Mouse (Mus musculus): ENCODE data around the gene Klf7. TPM values are rescaled to one million over a fixed set of nuclear protein-coding genes. Genes with fewer than 3 reads are reported as not detected.
A peak's percentile ranks its signal among the peaks of the same experiment; 100 is the strongest.

Klf7 gene
- polyA plus RNA-seq, 1 experiment, result 4.2 TPM

DNA sequence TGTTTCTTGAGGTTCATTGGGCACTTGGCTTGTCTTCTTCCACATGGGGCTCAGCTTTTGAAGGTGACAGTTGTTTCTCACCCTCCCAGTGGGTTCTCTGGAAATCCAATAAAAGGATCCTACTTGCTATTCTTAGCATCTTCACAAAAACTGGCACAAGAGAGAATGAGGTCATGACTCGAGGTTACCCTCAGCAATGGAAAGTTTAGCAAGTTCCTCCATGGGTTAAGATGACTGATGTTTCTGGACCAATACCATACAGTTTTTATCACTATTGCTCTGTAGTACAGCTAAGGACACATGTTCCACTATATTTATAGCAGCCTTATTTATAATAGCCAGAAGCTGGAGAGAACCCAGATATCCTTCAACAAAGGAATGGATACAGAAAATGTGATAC is 12.4 kb upstream of the Klf7 start:
- H3ac ChIP-seq (ENCODE audit: control insufficient read depth, insufficient read length, low read depth), result no peak overlapping the region

DNA sequence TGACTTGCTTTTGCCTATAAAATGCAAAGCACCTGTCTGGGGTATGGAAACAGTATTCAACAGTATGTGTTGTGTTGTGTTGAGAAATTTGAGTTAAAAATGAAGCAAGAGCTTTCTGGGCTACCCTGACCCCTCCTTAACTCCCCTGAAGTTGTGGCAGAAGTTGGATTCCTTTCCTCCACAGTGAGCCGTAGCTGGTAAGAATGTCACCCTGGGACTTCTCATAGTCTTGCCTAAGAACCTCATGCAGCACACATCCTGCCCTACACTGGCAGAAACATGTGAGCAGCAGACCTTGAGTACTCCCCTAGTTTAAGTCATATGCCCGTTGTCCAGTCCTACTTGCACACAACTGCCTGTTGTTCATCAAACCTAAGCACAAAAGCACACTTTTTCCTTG is 4.7 kb upstream of the Klf7 start:
- H3K79me2 ChIP-seq (ENCODE audit: control insufficient read depth, insufficient read depth), result no peaks in the 10 kb centered on the region
- H3K27me3 ChIP-seq (ENCODE audit: control insufficient read depth, insufficient read depth, insufficient read length), result no peaks in the 10 kb centered on the region
- no peak overlapping the region for H3K4me3 ChIP-seq (ENCODE audit: insufficient read depth, poor library complexity, severe bottlenecking)
- no peaks in the 10 kb centered on the region for H3K36me3 ChIP-seq (ENCODE audit: control insufficient read depth, insufficient read depth)
- no peaks in the 10 kb centered on the region for H3K79me3 ChIP-seq (ENCODE audit: low read depth)
- TF ChIP-seq MAX (IDR thresholded peaks at IDR 0.05) (no peak), MYOD1 (IDR thresholded peaks at IDR 0.05; ENCODE audit: control insufficient read depth, insufficient read length, low read depth) (no peak), FOSL1 (IDR thresholded peaks at IDR 0.05; ENCODE audit: insufficient read depth, low read length, poor library complexity, severe bottlenecking) (no peak)
- no peak overlapping the region for H3ac ChIP-seq (ENCODE audit: control insufficient read depth, insufficient read length, low read depth)

More for the DNA sequence above, 12.4 kb upstream of the Klf7 start:
- Histone ChIP-seq H3K79me3 (ENCODE audit: low read depth) (no peaks in the 10 kb centered on the region), H3K27me3 (ENCODE audit: control insufficient read depth, insufficient read depth, insufficient read length) (no peaks in the 10 kb centered on the region), H3K36me3 (ENCODE audit: control insufficient read depth, insufficient read depth) (no peaks in the 10 kb centered on the region), H3K4me3 (ENCODE audit: insufficient read depth, poor library complexity, severe bottlenecking) (no peak overlapping the region), H3K79me2 (ENCODE audit: control insufficient read depth, insufficient read depth) (no peaks in the 10 kb centered on the region)
- TF ChIP-seq MYOG (IDR thresholded peaks at IDR 0.05; ENCODE audit: control insufficient read depth, extremely low read depth, insufficient read length) (no peak), CTCF (IDR thresholded peaks at IDR 0.05; ENCODE audit: control insufficient read depth, insufficient read depth, insufficient read length) (no peak), MYOD1 (IDR thresholded peaks at IDR 0.05; ENCODE audit: control insufficient read depth, insufficient read length, low read depth) (no peak), USF1 (IDR thresholded peaks at IDR 0.05; ENCODE audit: low read depth) (no peak), CEBPB (IDR thresholded peaks at IDR 0.05; ENCODE audit: low read depth) (no peak), MAX (IDR thresholded peaks at IDR 0.05) (no peak), FOSL1 (IDR thresholded peaks at IDR 0.05; ENCODE audit: insufficient read depth, low read length, poor library complexity, severe bottlenecking) (no peak)

DNA sequence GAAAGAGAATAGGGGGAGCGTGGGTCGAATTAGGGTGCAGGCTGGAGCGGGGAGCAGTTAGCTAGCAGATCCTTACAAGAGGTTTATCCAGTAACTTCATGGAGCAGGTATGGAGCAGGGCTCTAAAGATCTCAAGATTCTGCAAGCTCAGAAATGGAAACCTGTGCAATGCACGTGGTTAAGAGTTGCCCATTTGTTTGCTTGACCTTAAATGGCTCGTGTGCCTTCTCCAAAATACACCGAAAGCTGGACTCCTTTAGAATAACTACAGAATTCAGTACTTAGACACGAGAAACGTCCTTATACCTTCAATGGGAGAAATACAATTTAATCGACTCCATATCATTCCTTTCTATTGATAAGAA is 366 bp upstream of the Klf7 start:
- H3K79me2 ChIP-seq (ENCODE audit: control insufficient read depth, insufficient read depth), result peaks cover 37% of the 10 kb centered on the region
- H3ac ChIP-seq (ENCODE audit: control insufficient read depth, insufficient read length, low read depth), result peak overlapping the region; percentile 91
- no peaks in the 10 kb centered on the region for H3K27me3 ChIP-seq (ENCODE audit: control insufficient read depth, insufficient read depth, insufficient read length)
- H3K79me3 ChIP-seq (ENCODE audit: low read depth), result peaks cover 37% of the 10 kb centered on the region
- no peaks in the 10 kb centered on the region for H3K36me3 ChIP-seq (ENCODE audit: control insufficient read depth, insufficient read depth)
- H3K4me3 ChIP-seq (ENCODE audit: insufficient read depth, poor library complexity, severe bottlenecking), result peak overlapping the region; percentile 63
- TF ChIP-seq FOSL1 (IDR thresholded peaks at IDR 0.05; ENCODE audit: insufficient read depth, low read length, poor library complexity, severe bottlenecking) (no peak), CTCF (IDR thresholded peaks at IDR 0.05; ENCODE audit: control insufficient read depth, insufficient read depth, insufficient read length) (no peak), CEBPB (IDR thresholded peaks at IDR 0.05; ENCODE audit: low read depth) (no peak), MYOD1 (IDR thresholded peaks at IDR 0.05; ENCODE audit: control insufficient read depth, insufficient read length, low read depth) (no peak), USF1 (IDR thresholded peaks at IDR 0.05; ENCODE audit: low read depth) (no peak), MYOG (IDR thresholded peaks at IDR 0.05; ENCODE audit: control insufficient read depth, extremely low read depth, insufficient read length) (no peak), MAX (IDR thresholded peaks at IDR 0.05) (no peak)

DNA sequence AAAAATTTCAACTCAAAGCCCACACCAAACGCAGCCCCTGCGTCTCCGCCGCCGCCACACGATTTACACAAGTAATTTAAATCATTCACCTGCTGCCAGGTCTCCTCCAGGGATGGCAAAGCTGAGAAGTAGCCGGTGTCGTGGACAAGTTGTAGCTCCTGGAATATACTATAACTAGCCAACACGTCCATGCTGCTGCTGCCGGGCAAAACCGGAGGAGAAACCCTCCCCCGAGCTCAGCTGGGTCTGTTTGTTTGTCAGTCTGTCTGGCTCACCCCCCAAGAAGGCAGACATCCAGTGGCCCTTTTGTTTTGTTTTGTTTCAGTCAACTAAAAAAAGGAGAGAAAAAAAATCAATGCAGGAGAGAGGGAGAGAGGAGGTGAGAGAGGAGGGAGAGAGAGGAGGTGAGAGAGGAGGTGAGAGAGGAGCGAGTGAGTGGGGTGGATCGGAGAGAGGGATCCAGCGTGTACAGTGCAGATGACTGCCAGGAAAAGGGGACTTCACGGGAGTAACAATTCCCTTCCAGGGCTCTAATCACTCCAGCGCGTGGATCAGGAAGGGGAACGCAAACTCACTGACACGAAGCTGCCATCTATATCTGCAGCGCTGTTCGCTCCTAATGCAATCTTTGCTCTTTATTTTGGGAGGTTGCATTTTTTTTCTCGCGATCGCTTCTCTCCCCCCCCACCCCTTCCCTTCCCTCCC is 1.1 kb downstream of the Klf7 start:
- Histone ChIP-seq H3K79me2 (ENCODE audit: control insufficient read depth, insufficient read depth) (peaks cover 52% of the 10 kb centered on the region), H3K36me3 (ENCODE audit: control insufficient read depth, insufficient read depth) (no peaks in the 10 kb centered on the region), H3ac (ENCODE audit: control insufficient read depth, insufficient read length, low read depth) (peak overlapping the region; percentile 88), H3K79me3 (ENCODE audit: low read depth) (peaks cover 51% of the 10 kb centered on the region), H3K27me3 (ENCODE audit: control insufficient read depth, insufficient read depth, insufficient read length) (no peaks in the 10 kb centered on the region), H3K4me3 (ENCODE audit: insufficient read depth, poor library complexity, severe bottlenecking) (peak overlapping the region; percentile 63)
- peak; percentile 4 for TF ChIP-seq MAX (IDR thresholded peaks at IDR 0.05)
- no peak for TF ChIP-seq MYOG (IDR thresholded peaks at IDR 0.05; ENCODE audit: control insufficient read depth, extremely low read depth, insufficient read length)

DNA sequence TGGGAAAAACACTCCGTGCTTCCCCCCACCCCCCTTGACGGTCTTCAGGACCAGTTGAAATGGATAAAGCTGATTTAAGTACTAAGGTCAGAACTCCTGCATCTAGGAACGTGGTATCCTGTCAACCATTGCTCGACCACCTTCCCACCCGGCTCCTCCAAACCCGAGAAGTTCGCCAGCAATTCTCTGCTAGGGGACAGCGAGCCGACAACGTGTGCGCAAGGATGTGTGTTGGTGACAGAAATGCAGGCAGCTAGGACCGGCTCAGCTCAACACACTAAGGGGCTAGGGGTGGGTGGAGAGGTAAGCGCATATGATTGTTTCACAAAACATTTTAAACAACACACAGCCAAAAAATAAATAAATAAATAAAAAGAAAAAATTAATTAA is 1.7 kb downstream of the Klf7 start:
- Histone ChIP-seq H3K4me3 (ENCODE audit: insufficient read depth, poor library complexity, severe bottlenecking) (peak overlapping the region; percentile 63), H3ac (ENCODE audit: control insufficient read depth, insufficient read length, low read depth) (peak overlapping the region; percentile 79)

DNA sequence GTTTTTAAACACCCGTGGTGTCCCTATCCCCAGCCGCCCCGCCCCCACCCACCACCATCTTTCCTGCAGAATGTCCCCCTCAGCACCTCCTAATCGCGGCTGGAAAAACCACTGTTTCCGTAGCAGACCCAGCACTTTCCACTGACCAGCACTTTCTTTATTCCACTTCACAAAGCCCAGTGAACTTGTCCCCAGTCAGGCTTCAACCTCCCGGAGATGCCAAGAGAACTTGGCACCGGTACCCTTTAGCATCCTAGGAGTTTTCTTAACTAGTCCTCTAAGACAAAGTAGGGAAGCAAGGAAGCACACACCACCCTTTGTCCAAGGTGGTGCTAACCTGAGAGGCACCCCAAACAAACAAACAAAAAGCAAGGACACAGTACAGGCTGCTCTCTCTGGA is 2.2 kb downstream of the Klf7 start:
- Histone ChIP-seq H3K4me3 (ENCODE audit: insufficient read depth, poor library complexity, severe bottlenecking) (peak overlapping the region; percentile 63), H3K27me3 (ENCODE audit: control insufficient read depth, insufficient read depth, insufficient read length) (no peaks in the 10 kb centered on the region), H3K79me3 (ENCODE audit: low read depth) (peaks cover 63% of the 10 kb centered on the region), H3ac (ENCODE audit: control insufficient read depth, insufficient read length, low read depth) (peak overlapping the region; percentile 79), H3K36me3 (ENCODE audit: control insufficient read depth, insufficient read depth) (no peaks in the 10 kb centered on the region), H3K79me2 (ENCODE audit: control insufficient read depth, insufficient read depth) (peaks cover 63% of the 10 kb centered on the region)
- TF ChIP-seq CEBPB (IDR thresholded peaks at IDR 0.05; ENCODE audit: low read depth) (no peak), USF1 (IDR thresholded peaks at IDR 0.05; ENCODE audit: low read depth) (no peak), MYOD1 (IDR thresholded peaks at IDR 0.05; ENCODE audit: control insufficient read depth, insufficient read length, low read depth) (no peak), FOSL1 (IDR thresholded peaks at IDR 0.05; ENCODE audit: insufficient read depth, low read length, poor library complexity, severe bottlenecking) (no peak), CTCF (IDR thresholded peaks at IDR 0.05; ENCODE audit: control insufficient read depth, insufficient read depth, insufficient read length) (no peak), MYOG (IDR thresholded peaks at IDR 0.05; ENCODE audit: control insufficient read depth, extremely low read depth, insufficient read length) (no peak)

More for the DNA sequence above, 1.7 kb downstream of the Klf7 start:
- H3K27me3 ChIP-seq (ENCODE audit: control insufficient read depth, insufficient read depth, insufficient read length), result no peaks in the 10 kb centered on the region
- TF ChIP-seq MYOG (IDR thresholded peaks at IDR 0.05; ENCODE audit: control insufficient read depth, extremely low read depth, insufficient read length) (no peak), USF1 (IDR thresholded peaks at IDR 0.05; ENCODE audit: low read depth) (no peak), MYOD1 (IDR thresholded peaks at IDR 0.05; ENCODE audit: control insufficient read depth, insufficient read length, low read depth) (no peak), CEBPB (IDR thresholded peaks at IDR 0.05; ENCODE audit: low read depth) (no peak), CTCF (IDR thresholded peaks at IDR 0.05; ENCODE audit: control insufficient read depth, insufficient read depth, insufficient read length) (no peak), FOSL1 (IDR thresholded peaks at IDR 0.05; ENCODE audit: insufficient read depth, low read length, poor library complexity, severe bottlenecking) (no peak), MAX (IDR thresholded peaks at IDR 0.05) (no peak)
- peaks cover 57% of the 10 kb centered on the region for H3K79me3 ChIP-seq (ENCODE audit: low read depth)
- H3K36me3 ChIP-seq (ENCODE audit: control insufficient read depth, insufficient read depth), result no peaks in the 10 kb centered on the region
- H3K79me2 ChIP-seq (ENCODE audit: control insufficient read depth, insufficient read depth), result peaks cover 58% of the 10 kb centered on the region

Measured in C2C12 (cell line).